8 mouse cellular contexts compared by ENCODE assay signal in genomic region chr2:168206725-168207644, GRCm38 (mm10). TPM values are rescaled to one million over a fixed set of nuclear protein-coding genes. Genes with fewer than 3 reads are reported as not detected.
A peak's percentile ranks its signal among the peaks of the same experiment; 100 is the strongest.
DNase-seq lines count a peak whose midpoint lies in the region; ATAC-seq and TF ChIP-seq lines count a peak whose summit lies in the region.

Adnp (minus strand) TSS chr2:168207112.

- ATAC-seq in forebrain, embryonic 12.5 days (ENCODE audit: low FRiP score): peak; percentile 90
- ATAC-seq in heart, postnatal 0 days (ENCODE audit: insufficient read depth, low read depth): peak; percentile 90
- ATAC-seq in liver, embryonic 16.5 days (ENCODE audit: low read depth): peak; percentile 83
- ATAC-seq in neural tube, embryonic 13.5 days (ENCODE audit: low read depth): peak; percentile 92

- peak; percentile 93 for DNase-seq in c-Kit-positive CD71-positive TER-119-positive erythroid progenitor cells, embryonic 14.5 days (ENCODE audit: low spot score)
- DNase-seq in heart, postnatal 0 days (ENCODE audit: low spot score): peak; percentile 97
- peak; percentile 98 to 99 for DNase-seq in kidney, postnatal 4 days

- peak within 1 kb of the TSS; percentile 99 for H3K27ac ChIP-seq in forebrain, embryonic 12.5 days
- peak within 1 kb of the TSS; percentile 98 for H3K27ac ChIP-seq in heart, postnatal 0 days (ENCODE audit: low read depth)
- peak within 1 kb of the TSS; percentile 95 for H3K27ac ChIP-seq in liver, embryonic 16.5 days (ENCODE audit: low read length)
- peak within 1 kb of the TSS; percentile 99 for H3K27ac ChIP-seq in neural tube, embryonic 13.5 days (replicated peaks)
- peak within 1 kb of the TSS; percentile 91 for H3K27ac ChIP-seq in testis, adult 2 months (ENCODE audit: control insufficient read depth, insufficient read depth, low read depth, low read length)

- TF ChIP-seq CTCF in E14TG2a.4 (conservative IDR thresholded peaks at IDR 0.05; ENCODE audit: low read length): peak; percentile 46
- peak; percentile 81 for TF ChIP-seq CTCF in heart, postnatal 0 days (IDR thresholded peaks at IDR 0.05; ENCODE audit: low read depth)
- TF ChIP-seq CTCF in testis, adult 2 months (IDR thresholded peaks at IDR 0.05; ENCODE audit: control insufficient read depth, insufficient read depth, insufficient replicate concordance, low read depth, low read length): peak; percentile 47; the same call in 1 of the 2 replicates

- peak; percentile 81 for TF ChIP-seq POLR2A in testis, adult 2 months (IDR thresholded peaks at IDR 0.05; ENCODE audit: control insufficient read depth, low read depth, low read length)

- peak; percentile 97 for TF ChIP-seq EP300 in heart, postnatal 0 days (IDR thresholded peaks at IDR 0.05; ENCODE audit: low read depth)

- H3K36me3 ChIP-seq in E14TG2a.4 (ENCODE audit: insufficient read depth, low read length): peaks cover 75% of the 10 kb centered on the region
- peaks cover 51% of the 10 kb centered on the region for H3K36me3 ChIP-seq in forebrain, embryonic 12.5 days (replicated peaks)
- H3K36me3 ChIP-seq in heart, postnatal 0 days (replicated peaks; ENCODE audit: control insufficient read depth, insufficient read depth, low read length): peaks cover 31% of the 10 kb centered on the region
- H3K36me3 ChIP-seq in liver, embryonic 16.5 days (ENCODE audit: control insufficient read depth, insufficient read depth): peaks cover 23% of the 10 kb centered on the region
- H3K36me3 ChIP-seq in neural tube, embryonic 13.5 days: peaks cover 52% of the 10 kb centered on the region
- peaks cover 2% of the 10 kb centered on the region for H3K36me3 ChIP-seq in testis, adult 2 months (ENCODE audit: control insufficient read depth, insufficient read depth, low read length)

- H3K27me3 ChIP-seq in E14TG2a.4 (ENCODE audit: insufficient read depth, low read length): peaks cover 5% of the 10 kb centered on the region
- H3K27me3 ChIP-seq in forebrain, embryonic 12.5 days: no peaks in the 10 kb centered on the region
- no peaks in the 10 kb centered on the region for H3K27me3 ChIP-seq in heart, postnatal 0 days (ENCODE audit: control insufficient read depth, insufficient read depth, low read length)
- no peaks in the 10 kb centered on the region for H3K27me3 ChIP-seq in liver, embryonic 16.5 days (ENCODE audit: control insufficient read depth, insufficient read depth, low read depth, low read length)
- H3K27me3 ChIP-seq in neural tube, embryonic 13.5 days: no peaks in the 10 kb centered on the region
- no peaks in the 10 kb centered on the region for H3K27me3 ChIP-seq in testis, adult 2 months (ENCODE audit: control insufficient read depth, insufficient read depth, low read length)

- H3K9ac ChIP-seq in forebrain, embryonic 12.5 days: peak within 1 kb of the TSS; percentile 100
- peak within 1 kb of the TSS; percentile 99 for H3K9ac ChIP-seq in heart, postnatal 0 days (replicated peaks; ENCODE audit: low read depth, low read length)
- H3K9ac ChIP-seq in liver, embryonic 16.5 days (ENCODE audit: low read depth, low read length): peak within 1 kb of the TSS; percentile 98
- peak within 1 kb of the TSS; percentile 100 for H3K9ac ChIP-seq in neural tube, embryonic 13.5 days

- WGBS in forebrain, embryonic 12.5 days: under 1% methylated on average over 70 of the region's 89 CpGs
- under 1% methylated on average over 58 of the region's 89 CpGs for WGBS in heart, postnatal 0 days
- under 1% methylated on average over 57 of the region's 89 CpGs for WGBS in liver, embryonic 16.5 days (ENCODE audit: insufficient replicate concordance)
- under 1% methylated on average over 75 of the region's 89 CpGs for WGBS in neural tube, embryonic 13.5 days

- peaks cover 45% of the 10 kb centered on the region for H3K4me1 ChIP-seq in E14TG2a.4 (replicated peaks; ENCODE audit: low read depth, low read length)
- peaks cover 18% of the 10 kb centered on the region for H3K4me1 ChIP-seq in forebrain, embryonic 12.5 days
- H3K4me1 ChIP-seq in heart, postnatal 0 days (ENCODE audit: control insufficient read depth, insufficient read depth): peaks cover 13% of the 10 kb centered on the region; the same call in 1 of the 2 replicates
- H3K4me1 ChIP-seq in liver, embryonic 16.5 days (ENCODE audit: control insufficient read depth, low read depth, low read length): peaks cover 26% of the 10 kb centered on the region
- peaks cover 36% of the 10 kb centered on the region for H3K4me1 ChIP-seq in neural tube, embryonic 13.5 days (replicated peaks)
- peaks cover 4% of the 10 kb centered on the region for H3K4me1 ChIP-seq in testis, adult 2 months (ENCODE audit: control insufficient read depth, insufficient read depth, low read length)

- H3K4me2 ChIP-seq in forebrain, embryonic 12.5 days: peak within 1 kb of the TSS; percentile 75
- peak within 1 kb of the TSS; percentile 85 for H3K4me2 ChIP-seq in heart, postnatal 0 days (ENCODE audit: low read depth, low read length)
- peak within 1 kb of the TSS; percentile 90 for H3K4me2 ChIP-seq in liver, embryonic 16.5 days (ENCODE audit: low read depth, low read length)
- H3K4me2 ChIP-seq in neural tube, embryonic 13.5 days: peak within 1 kb of the TSS; percentile 73

- peak within 1 kb of the TSS; percentile 89 for H3K4me3 ChIP-seq in E14TG2a.4 (replicated peaks; ENCODE audit: low read length)
- peak within 1 kb of the TSS; percentile 99 for H3K4me3 ChIP-seq in forebrain, embryonic 12.5 days (replicated peaks)
- peak within 1 kb of the TSS; percentile 92 for H3K4me3 ChIP-seq in heart, postnatal 0 days (ENCODE audit: low read depth, low read length)
- peak within 1 kb of the TSS; percentile 92 for H3K4me3 ChIP-seq in liver, embryonic 16.5 days (ENCODE audit: low read depth, low read length)
- peak within 1 kb of the TSS; percentile 86 for H3K4me3 ChIP-seq in neural tube, embryonic 13.5 days
- H3K4me3 ChIP-seq in testis, adult 2 months (ENCODE audit: control insufficient read depth, low read depth, low read length): peak within 1 kb of the TSS; percentile 88

- H3K9me3 ChIP-seq in E14TG2a.4 (ENCODE audit: low read length): no peaks in the 10 kb centered on the region
- H3K9me3 ChIP-seq in forebrain, embryonic 12.5 days: no peaks in the 10 kb centered on the region
- H3K9me3 ChIP-seq in heart, postnatal 0 days (replicated peaks; ENCODE audit: control insufficient read depth, low read length): no peaks in the 10 kb centered on the region
- H3K9me3 ChIP-seq in liver, embryonic 16.5 days (replicated peaks; ENCODE audit: control insufficient read depth, low read length): no peaks in the 10 kb centered on the region
- no peaks in the 10 kb centered on the region for H3K9me3 ChIP-seq in neural tube, embryonic 13.5 days

RNA-seq across cellular contexts. Expression of gene Adnp, which starts in this region (rescaled TPM):
- polyA plus RNA-seq in forebrain, embryonic 12.5 days (2016; fragmentation: Nextera tagmentation; extraction: Ambion mirVana): 3.5 and 10.8 TPM in 2 replicates
- 11.2 and 28.2 TPM in 2 replicates for total RNA-seq in heart, postnatal 0 days (2014; rRNA removed; ENCODE audit: low replicate concordance)
- polyA plus RNA-seq in heart, postnatal 0 days (2015; fragmentation: Nextera tagmentation; extraction: Ambion mirVana): 1.4 and 2.4 TPM in 2 replicates
- polyA plus RNA-seq in liver, embryonic 16.5 days (2015; fragmentation: Nextera tagmentation; extraction: Ambion mirVana): 0.18 and 0.27 TPM in 2 replicates
- polyA plus RNA-seq in neural tube, embryonic 13.5 days (2015; fragmentation: Nextera tagmentation; extraction: Ambion mirVana): 3.1 and 5.9 TPM in 2 replicates
- 23.8 and 26.7 TPM in 2 replicates for polyA plus RNA-seq in testis, adult 2 months (2012; rRNA removed)

Comparison
In these comparisons a context has a peak if more than half of its experiments do, and no peak if none do; other contexts are left out.
1. Peak in every context shown above with its lines: DNase-seq, ATAC-seq, H3K4me3 ChIP-seq and H3K27ac ChIP-seq.
2. Peak in ATAC-seq, H3K4me3 ChIP-seq, H3K27ac ChIP-seq, H3K9ac ChIP-seq and H3K4me2 ChIP-seq in liver, embryonic 16.5 days; RNA of the gene not detected or under 1 TPM.